Mouse (Mus musculus) small intestine, adult 10 weeks (tissue): ENCODE measurements around the gene Apol6. TPM values are rescaled to one million over a fixed set of nuclear protein-coding genes. Genes with fewer than 3 reads are reported as not detected.

ENCODE experiments used
- polyA plus RNA-seq: library from polyadenylated mRNA; stranded (reverse); fragments of 350-450 nt; fragmentation: Illumina TruSeq; extraction: RNeasy Lipid Tissue Mini Kit (QIAGEN cat#74804); gene quantifications from one replicate; pipeline ENCODE4 v1.2.3, GENCODE M21; 2014; ENCODE audit warnings: low replicate concordance

Apol6 gene
- not detected for polyA plus RNA-seq

GRCm38 (mm10) chr15:77044597-77045320 lies at the start of gene Apol6:
Gene Apol6, plus strand, starts transcription at chr15:77044729.

GRCm38 (mm10) chr15:77050570-77050969 lies 6.0 kb downstream of the Apol6 start, which contains the start of gene Mb:
Gene Mb, minus strand, starts transcription at chr15:77050670.

Other genes with a start within 250 kb of the Apol6 start
- 1.9 TPM for gene Zfp251, start 173.3 kb upstream of the Apol6 start, polyA plus RNA-seq
- 6.0 TPM for gene Zfp7, start 165.5 kb upstream of the Apol6 start, polyA plus RNA-seq
- gene Gm49527, start 165.4 kb upstream of the Apol6 start, polyA plus RNA-seq = not detected
- gene Zfp647, start 119.3 kb upstream of the Apol6 start, polyA plus RNA-seq = 0.26 TPM
- gene 1110038F14Rik, start 96.2 kb upstream of the Apol6 start, polyA plus RNA-seq = 1.7 TPM
- not detected for gene Mb, start 5.9 kb downstream of the Apol6 start, polyA plus RNA-seq